17 mouse cellular contexts compared by ENCODE assay signal in genomic region chr14:117651938-117652337, GRCm38 (mm10).
DNase-seq lines count a peak whose midpoint lies in the region; ATAC-seq lines count a peak whose summit lies in the region.
"Had no signal": no experiment of that assay in that cellular context is flagged by ENCODE, and none has a peak within 500 bp of the region (broad histone marks: within the 10 kb centered on the region; RNA-seq: fewer than 3 reads in every experiment).

No protein-coding gene starts in this region.

- H3K27ac ChIP-seq in kidney, embryonic 15.5 days = peak overlapping the region; percentile 54; the same call in 1 of the 2 replicates
- no peak overlapping the region for H3K27ac ChIP-seq in lung, embryonic 16.5 days (ENCODE audit: low read length)
- H3K27ac ChIP-seq: forebrain, embryonic 13.5 days; gastrocnemius, adult 2 months; hindbrain, embryonic 10.5 days; hindbrain, embryonic 14.5 days had no signal

- peak; percentile 23 for DNase-seq in adrenal gland, postnatal 10 days
- DNase-seq in adrenal gland, adult 18-20 months (ENCODE audit: low spot score in 2 of 2) = no peak
- DNase-seq in kidney, adult 11 months = no peak
- no peak for DNase-seq in lung, postnatal 10 days
- peak; percentile 8 for DNase-seq in forelimb bud, embryonic 11.5 days (ENCODE audit: low read depth, low spot score)
- DNase-seq: adrenal gland, adult 8-10 months; cerebellum, adult 2 months; cerebellum, postnatal 10 days; forebrain, postnatal 0 days; gastrocnemius, adult 2 months; gastrocnemius, postnatal 25 days had no signal

- H3K4me2 ChIP-seq in kidney, embryonic 15.5 days = no peak overlapping the region
- no peak overlapping the region for H3K4me2 ChIP-seq in lung, embryonic 16.5 days (ENCODE audit: low read depth, low read length)
- H3K4me2 ChIP-seq: forebrain, embryonic 13.5 days; heart, embryonic 12.5 days; hindbrain, embryonic 14.5 days had no signal

- H3K36me3 ChIP-seq in kidney, embryonic 15.5 days = no peaks in the 10 kb centered on the region
- no peaks in the 10 kb centered on the region for H3K36me3 ChIP-seq in lung, embryonic 16.5 days (ENCODE audit: control insufficient read depth, insufficient read depth, low read length)
- H3K36me3 ChIP-seq: heart, embryonic 12.5 days; hindbrain, embryonic 10.5 days had no signal

- WGBS in kidney, embryonic 15.5 days = 56% methylated on average over 2 of the region's 2 CpGs
- 70% methylated on average over 2 of the region's 2 CpGs for WGBS in lung, embryonic 16.5 days

- H3K27me3 ChIP-seq in kidney, embryonic 15.5 days = no peaks in the 10 kb centered on the region
- H3K27me3 ChIP-seq in lung, embryonic 16.5 days (ENCODE audit: control insufficient read depth, insufficient read depth, low read depth, low read length) = no peaks in the 10 kb centered on the region
- H3K27me3 ChIP-seq: forebrain, embryonic 13.5 days had no signal

- H3K9ac ChIP-seq in kidney, embryonic 15.5 days = no peak overlapping the region
- H3K9ac ChIP-seq in lung, embryonic 16.5 days (ENCODE audit: low read length) = no peak overlapping the region
- H3K9ac ChIP-seq: forebrain, embryonic 13.5 days; forebrain, postnatal 0 days; heart, embryonic 12.5 days; hindbrain, embryonic 14.5 days had no signal

- ATAC-seq in kidney, embryonic 15.5 days (replicated peaks; ENCODE audit: low FRiP score) = no peak
- peak; percentile 23; the same call in 1 of the 2 replicates for ATAC-seq in lung, embryonic 16.5 days (ENCODE audit: low read depth)
- ATAC-seq: forebrain, embryonic 13.5 days; forebrain, postnatal 0 days had no signal

- H3K9me3 ChIP-seq in kidney, embryonic 15.5 days (replicated peaks) = no peaks in the 10 kb centered on the region
- no peaks in the 10 kb centered on the region for H3K9me3 ChIP-seq in lung, embryonic 16.5 days (ENCODE audit: control insufficient read depth, low read length)
- H3K9me3 ChIP-seq: forebrain, embryonic 13.5 days; heart, embryonic 12.5 days; hindbrain, embryonic 10.5 days had no signal

- H3K4me3 ChIP-seq in kidney, embryonic 15.5 days (replicated peaks) = no peak overlapping the region
- H3K4me3 ChIP-seq in lung, embryonic 16.5 days (ENCODE audit: low read length) = no peak overlapping the region
- H3K4me3 ChIP-seq: forebrain, embryonic 13.5 days; gastrocnemius, adult 2 months; heart, embryonic 12.5 days; hindbrain, embryonic 10.5 days had no signal

- 0 out of 2 replicates have a peak, but pooled peaks cover 3% of the 10 kb centered on the region for H3K4me1 ChIP-seq in kidney, embryonic 15.5 days
- no peaks in the 10 kb centered on the region for H3K4me1 ChIP-seq in lung, embryonic 16.5 days (replicated peaks; ENCODE audit: control insufficient read depth, insufficient read depth, low read length)
- H3K4me1 ChIP-seq: forebrain, embryonic 13.5 days; hindbrain, embryonic 10.5 days had no signal

Comparison
In these comparisons a context has a peak if more than half of its experiments do, and no peak if none do; other contexts are left out.
1. DNase-seq: peak in adrenal gland, postnatal 10 days (single experiment) and forelimb bud, embryonic 11.5 days (single experiment); none in adrenal gland, adult 18-20 months (0 of 2), kidney, adult 11 months (single experiment) and lung, postnatal 10 days (single experiment).